Mouse (Mus musculus) cerebellum, adult 9-10 months (tissue): Measurements from ENCODE around the gene Gdpd4.

ENCODE experiments used
- DNase-seq: peaks from one replicate; pipeline ENCODE4 v3.0.0; 2022

Gdpd4 gene

DNA sequence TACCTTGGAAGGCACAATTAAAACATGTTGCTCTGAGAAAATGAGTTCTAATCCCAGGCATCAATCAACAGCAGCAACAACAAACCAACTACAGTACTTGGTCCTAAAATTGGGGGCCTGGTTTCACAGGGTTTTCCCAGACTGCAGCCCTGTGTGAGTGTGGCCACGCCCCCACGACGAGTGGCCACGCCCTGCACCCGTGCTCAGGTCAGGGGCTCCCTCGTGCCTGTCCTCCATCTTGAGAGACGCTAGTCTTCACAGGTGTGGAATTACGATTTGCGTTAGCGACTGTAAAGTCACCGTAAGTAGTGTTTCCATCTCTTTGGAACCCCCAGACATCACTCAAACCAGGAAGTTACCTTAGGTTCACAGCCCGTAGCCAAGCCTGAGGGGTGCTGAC is at the start of gene Gdpd4:
Gene Gdpd4 (plus strand): TSS at position 214 of the 400 bp plus-strand sequence.
- no peak for DNase-seq

DNA sequence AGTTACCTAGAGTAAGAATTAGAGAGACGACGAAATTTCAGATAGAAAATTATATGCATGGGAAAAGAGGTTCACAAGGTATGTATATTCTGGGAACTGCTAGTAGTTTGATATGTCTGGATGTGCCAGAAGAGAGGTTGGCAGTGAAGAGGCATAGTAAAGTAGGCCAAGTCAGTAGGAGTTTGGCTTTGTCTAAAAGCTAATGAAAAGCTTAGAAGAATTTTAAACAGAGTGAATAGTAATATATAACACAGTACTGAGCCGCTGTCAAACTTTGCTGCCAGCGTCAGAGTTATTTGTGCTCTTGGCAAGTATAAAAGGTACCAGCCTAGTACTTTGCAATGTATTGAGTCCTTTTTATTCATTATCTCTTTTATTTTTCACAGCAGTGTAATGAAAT is 47.4 kb upstream of the Gdpd4 start:
- peak; percentile 63 for DNase-seq

DNA sequence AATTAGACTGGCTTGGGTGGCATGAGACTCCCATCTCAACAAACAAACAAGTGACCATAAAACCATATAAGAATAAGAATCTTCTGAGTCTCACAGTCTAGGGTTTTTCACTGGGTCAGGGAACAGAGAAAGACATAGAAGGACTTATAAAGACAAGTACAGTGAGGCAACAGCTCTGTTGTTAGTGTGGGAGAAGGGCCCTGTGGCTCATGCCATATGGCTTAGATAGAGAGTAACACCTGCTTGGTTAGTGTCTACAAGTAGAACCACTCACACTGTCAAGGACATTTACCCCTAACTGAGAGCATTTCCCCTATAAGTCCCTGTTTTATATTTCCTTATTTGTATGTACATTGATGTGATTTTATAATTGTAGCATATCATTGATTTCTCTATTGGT is 46.4 kb upstream of the Gdpd4 start:
- peak; percentile 75 for DNase-seq

DNA sequence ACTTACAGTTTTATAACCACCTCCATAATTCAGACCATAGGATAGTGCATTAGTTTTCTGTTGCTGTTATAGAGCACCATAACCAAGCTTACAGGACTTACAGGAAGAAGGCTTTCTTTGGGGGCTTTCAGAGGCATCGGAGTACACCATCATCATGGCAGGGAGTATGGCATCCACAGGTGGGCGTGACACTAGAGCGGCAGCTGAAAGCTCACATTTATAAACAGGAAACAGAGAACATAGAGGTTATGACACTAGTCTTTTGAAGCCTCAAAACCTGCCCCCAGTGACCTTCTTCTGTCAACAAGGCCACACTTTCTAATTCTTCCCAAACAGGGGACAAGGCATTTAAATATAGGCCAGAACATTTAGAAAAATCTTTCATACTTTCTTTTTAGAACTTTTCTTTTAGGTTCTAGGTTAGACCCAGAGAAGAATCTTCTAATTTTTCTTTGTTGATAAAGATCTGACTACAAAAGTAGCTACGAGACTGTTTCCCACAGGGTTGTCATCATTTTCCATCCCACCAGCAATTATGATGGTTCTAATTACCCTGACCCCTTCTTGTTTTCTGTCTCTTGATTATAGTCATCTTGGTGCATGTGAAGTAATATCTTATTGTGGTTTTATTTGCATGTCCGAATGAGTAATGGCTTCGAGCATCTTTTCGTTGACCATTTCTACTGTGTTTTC is 41.8 kb upstream of the Gdpd4 start:
- no peak for DNase-seq

DNA sequence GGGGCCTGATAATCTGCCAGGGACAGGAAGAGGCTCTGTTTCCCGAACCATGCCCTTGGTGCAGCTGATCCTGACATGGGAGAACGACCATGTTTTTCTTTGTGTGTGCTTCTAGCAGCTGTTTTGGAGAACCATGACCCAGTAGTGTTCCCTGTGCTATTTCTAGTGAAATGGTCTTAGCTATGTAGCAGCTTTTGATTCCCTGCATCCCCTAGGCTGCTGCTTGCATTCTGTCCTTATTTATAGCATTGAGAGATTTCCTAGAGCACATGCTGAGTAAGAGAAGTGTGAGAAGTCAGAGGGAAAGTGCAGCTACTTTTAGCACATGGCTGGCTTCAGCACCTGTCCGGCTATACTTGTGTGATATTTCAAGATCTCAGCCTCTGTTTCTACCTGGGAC is 8.1 kb upstream of the Gdpd4 start:
- no peak for DNase-seq

DNA sequence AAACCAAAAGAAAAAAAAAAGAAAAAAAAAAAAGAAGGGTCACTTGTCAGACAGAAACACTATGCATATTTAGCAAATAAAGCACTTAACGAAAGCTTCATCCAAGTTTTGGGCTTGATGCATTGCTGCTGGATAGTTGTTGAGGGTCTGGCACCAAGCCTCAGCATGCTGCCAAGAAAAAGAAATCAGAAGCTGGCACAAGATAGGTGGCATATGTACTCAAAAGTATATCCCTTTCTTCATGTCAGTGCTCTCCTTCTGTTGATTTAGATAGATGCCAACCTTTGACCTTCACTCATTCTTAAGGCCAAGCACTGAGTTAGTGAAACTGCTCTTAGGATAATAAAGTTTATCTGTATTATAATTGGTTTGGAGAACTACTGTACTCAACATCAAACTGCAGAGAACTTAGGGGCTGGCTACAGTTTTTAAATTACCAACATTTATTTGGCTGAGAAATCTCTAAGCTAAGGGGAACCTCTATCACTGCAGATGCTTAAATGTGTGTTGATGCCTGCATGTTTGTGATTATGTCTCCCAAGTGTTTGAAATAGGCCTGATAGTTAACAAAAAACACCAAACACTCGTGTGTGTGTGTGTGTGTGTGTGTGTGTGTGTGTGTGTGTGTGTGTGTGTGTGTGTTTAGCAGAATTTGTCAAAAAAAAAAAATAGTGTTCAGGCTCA is 4.8 kb upstream of the Gdpd4 start:
- peak; percentile 57 for DNase-seq

DNA sequence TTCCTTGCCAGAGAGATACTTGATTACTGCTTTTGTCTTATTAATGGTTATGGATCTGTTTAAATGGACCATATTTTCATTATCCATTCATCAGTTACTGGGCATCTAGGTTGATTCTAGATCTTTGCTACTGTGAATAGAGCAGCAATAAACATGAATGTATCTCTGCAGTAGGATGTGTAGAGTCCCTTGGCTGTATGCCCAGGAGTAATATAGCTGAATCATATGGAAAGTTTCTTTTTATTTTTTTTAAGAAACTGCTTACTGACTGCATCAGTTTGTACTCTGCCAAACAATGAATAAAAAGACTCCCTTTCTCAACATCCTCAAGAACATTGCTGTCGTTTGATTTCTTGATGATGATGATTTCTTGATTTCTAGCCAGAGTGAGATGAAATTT is 6.1 kb downstream of the Gdpd4 start:
- no peak for DNase-seq

DNA sequence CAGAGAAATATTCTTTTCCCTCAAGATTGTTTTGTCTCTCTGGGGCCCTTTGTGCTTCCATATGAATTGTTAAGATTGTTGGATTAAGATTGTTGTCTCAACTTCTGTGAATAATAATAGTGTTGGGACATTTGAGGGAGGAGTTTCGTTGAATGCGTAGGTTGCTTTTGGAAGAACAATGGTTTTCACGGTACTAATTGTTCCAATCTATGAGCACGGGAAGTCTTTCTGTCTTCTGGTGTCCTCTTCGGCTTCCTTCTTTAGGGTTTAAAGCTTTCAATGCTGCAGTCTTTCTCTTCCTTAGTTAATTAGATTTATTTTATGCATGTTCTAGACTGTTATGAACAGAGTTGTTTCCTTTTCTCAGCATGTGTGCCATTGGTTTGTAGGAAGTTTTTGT is 7.2 kb downstream of the Gdpd4 start:
- no peak for DNase-seq

DNA sequence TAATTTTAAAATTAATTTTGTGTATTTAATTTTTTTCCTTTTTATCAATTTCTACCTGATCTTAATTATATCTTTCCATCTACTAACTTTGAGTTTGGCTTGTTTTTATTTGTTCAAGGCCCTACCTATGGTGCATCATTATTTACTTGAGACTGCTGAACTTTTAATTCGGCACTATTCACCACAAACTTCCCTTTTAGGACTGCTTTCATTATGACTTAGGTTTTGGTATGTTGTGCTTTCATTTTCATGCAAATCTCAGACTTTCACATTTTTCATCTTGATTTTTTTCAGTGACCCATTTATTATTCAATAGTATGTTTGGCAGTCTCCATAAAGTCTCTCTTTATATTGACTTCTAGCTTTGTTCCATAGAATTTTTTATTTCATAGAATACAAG is 24.7 kb downstream of the Gdpd4 start:
- no peak for DNase-seq

DNA sequence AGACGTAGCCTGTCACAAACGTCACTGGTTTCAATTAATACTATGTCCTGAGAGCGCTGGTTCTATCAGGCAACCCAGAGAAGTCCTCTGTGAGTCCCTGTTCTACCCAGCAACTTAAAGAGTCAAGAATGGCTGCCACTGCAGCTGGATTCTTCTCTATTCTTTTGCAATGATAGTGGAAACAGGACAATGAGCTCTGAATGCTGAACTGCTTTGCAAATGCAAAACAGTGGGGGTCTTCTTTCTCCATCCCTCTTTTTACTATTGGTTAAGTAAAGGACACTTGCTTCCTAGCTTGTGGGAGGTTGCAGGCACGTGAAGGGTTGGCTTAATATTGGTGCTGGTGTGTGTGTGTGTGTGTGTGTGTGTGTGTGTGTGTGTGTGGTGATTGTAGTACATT is 52.7 kb downstream of the Gdpd4 start:
- no peak for DNase-seq

DNA sequence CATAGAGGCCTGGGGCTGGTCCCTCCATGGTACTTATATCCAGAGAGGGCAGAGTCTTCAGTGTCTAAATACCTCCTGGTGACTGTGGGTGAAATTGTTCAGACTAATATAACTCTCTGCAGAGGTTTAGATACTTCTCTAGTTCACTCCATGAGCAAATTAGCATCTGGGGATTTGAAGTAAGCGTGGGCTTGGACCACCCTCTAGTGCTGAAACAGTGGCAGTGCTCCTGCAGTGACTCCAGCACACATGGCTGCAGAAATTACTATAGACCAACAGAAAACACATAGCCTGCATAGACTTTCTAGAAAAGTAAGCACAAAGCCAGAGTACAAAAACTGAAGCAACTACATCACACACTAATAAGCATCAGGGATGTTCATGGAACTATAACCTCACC is 57.7 kb downstream of the Gdpd4 start:
- DNase-seq = peak; percentile 46

DNA sequence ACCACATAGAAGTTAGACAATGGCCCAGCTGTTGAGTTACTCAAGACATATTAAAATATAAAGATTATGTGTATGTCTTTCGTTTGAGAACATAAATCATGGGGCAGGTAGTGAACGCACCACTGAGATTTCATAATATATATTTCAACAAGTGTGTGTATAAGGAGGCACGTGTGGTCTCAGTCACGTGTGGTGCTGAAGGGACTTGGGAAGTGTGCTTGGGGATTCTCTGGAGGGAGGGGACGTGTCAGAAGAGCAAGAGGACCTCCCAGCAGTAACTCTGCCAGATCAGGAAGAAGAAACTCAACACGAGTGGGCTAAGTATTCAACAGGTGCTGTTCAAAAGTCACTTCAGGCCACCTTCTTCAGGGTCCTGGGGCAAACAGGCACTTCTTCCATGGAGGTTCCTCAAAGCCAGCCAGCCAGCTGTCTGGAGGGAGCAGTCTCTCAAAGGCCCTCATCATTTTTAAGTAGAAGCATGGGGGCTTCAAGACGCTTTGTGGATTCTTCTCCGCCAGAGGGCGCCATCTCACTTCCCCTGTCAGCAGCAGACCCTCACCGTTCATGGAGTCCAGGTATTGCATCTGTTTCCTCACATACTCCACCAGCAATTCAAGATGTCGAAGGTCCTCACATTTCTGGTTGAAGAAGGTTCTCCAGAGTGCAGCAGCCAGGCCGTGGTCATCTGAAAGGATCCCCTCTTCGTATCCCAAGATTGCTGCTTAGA is 64.5 kb downstream of the Gdpd4 start:
- DNase-seq = no peak

DNA sequence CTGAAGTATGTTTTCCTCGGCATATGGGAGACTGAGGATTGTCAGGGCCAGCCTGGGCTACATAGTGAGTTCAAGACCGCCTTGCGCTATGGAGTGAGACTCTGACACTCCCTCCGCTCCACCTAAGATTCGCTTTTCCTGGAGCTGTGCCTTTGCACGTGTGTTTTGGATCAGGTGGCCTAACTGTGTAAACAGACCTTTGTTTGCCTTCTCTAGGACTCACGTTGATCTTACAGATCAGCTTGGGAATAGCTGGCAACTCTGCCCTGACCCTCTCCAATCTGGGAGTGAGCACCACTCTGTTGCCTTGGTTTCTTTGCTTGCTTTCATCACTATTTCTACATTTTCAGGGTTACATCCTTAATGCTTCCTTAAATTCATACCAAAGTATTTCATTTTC is 82.9 kb downstream of the Gdpd4 start:
- DNase-seq = no peak

DNA sequence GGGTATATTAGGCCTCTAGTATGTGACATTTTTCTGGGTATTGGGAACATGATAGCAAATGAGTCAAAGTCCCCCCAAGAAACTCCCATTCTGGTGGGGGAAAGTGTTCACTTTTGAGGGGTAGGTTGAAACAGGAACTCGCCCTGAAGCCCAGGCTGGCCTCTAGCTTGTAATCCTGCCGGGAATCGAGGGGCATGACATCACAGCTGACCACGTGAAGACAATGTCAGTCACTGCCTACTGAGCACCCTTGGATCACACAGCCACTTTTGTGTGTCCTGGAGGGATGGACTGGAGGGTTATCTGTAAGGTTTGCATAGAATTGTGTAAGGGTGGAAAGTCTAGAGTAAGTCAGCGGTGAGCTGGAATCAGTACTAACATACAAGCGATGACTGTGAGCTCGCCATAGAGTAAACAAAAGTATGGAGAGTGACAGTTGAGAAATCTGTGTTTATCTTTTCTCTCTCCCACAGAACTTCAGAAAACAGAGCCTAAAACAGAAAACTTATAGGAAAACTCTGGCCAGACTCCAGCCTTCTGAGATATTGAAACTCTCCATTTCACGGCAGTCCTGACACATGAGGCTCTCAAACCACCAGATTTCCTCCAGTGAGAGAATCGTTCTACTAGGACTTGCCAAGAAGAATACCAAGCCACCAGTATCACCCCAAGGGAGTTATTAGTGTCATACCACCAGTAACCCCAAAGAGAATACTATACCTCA is 128.5 kb downstream of the Gdpd4 start:
- no peak for DNase-seq

DNA sequence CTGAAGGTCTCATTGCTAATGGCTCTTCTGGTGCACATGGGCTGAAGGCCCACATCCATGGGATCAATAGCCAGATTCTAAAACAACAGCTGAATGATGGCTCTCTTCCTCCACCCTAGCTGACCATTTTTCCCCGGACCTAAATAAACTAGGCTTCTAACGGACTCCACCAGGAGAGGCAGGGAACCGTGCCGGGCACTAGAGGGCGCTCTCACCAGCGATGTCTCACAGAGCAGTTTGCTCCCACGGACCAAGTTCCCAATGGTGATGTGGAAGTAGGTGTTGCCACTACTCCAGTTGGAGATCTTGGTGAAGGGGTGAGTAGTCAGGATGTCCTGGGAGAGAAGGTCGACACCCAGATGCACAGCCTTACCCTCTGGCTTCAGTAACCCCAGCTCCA is 132.2 kb downstream of the Gdpd4 start:
- DNase-seq = peak; percentile 23

DNA sequence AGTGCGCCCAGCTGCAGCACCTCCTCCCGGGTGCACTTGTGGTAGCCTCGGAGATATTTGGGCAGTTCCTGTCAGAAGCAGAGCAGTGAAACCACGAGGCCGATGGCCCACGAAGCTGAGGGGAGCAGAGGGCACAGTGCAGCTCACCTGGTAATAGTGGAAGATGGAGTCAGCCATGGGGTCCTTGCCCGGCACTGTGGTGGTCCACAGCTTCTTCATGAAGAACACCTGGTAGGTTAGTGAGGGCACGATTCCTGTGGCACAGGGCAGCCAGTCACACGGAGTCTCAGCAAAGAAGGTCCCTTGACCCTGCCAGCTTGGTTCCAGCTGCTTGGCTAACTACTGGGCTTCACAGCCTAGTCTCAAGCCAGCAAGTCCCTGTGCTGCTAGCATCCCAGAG is 134.7 kb downstream of the Gdpd4 start:
- DNase-seq = no peak

DNA sequence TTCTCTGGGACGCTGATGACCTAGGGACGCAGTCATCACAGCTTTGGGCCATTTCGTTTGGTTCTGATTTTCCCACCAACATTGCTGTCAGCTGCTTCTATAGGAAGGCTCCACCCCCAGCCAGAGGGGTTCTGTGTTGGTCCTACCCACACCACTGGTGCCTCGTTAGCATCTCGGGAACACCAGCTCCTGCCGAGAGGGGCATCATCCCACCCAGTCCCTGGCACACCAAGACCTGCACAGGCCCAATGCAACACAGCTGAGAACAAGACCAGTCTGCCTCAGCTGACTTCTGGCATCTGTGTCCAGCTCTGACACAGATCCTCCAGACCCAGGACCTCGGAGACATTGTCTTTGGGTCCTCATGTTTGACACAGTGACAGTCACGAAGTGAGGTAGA is 135.2 kb downstream of the Gdpd4 start:
- no peak for DNase-seq

DNA sequence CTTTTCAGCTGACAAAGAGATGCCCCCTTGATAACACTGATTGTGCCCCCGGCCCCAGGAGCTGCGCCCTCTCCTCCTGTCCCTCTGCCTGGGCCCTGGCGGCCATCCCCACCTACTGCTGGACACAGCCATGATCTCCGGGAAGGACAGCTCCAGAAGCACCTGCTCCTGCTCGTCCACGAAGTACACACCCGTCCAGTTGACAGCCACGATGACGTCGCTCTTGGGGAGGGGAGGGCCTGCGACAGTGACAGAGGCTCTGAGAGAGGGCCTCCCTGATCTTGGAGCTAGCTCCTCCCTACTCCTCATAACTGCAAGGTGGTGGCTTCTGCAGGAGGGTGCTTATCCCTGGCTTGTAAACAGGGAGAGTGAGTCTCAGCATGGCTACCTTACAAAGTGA is 146.5 kb downstream of the Gdpd4 start:
- DNase-seq = no peak

DNA sequence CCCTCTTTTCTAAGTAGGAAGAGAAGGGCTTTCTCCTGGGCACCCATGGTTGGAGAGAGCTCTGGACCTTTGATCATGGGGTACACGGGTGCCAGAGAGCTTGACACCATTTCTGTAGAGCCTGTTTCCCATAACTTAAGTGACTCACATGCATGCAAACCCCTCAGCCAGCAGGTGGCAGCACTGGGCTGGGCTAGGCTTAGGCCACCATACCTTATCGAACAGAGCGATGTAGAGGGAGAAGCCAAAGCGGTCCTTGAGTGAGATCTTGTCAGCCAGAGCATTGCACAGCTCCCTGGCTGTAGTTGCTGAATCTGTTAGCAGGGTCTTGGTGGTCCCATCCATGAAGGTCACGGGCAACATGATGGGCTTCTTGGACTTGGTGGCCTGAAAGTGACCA is 151.9 kb downstream of the Gdpd4 start:
- peak; percentile 82 for DNase-seq

DNA sequence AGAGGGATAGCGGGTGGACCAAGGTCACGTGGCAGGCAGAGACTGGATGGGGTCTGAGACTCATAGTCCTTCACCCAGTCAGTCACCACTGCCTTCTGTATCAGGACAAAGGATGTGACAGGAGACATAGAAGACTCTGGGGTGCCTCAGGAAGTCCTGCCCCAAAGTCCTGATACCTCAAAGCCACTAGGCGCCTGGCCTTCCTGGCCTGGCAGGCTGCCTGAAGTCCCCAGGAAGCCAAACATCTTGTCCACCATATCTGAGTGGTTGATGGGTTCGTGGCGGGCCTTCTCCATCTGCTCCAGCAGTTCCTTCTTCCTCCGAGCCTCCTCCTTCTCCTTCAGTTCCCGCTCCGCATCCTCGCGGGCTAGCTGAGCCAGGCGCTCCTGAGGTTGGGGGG is 157.7 kb downstream of the Gdpd4 start:
- no peak for DNase-seq

DNA sequence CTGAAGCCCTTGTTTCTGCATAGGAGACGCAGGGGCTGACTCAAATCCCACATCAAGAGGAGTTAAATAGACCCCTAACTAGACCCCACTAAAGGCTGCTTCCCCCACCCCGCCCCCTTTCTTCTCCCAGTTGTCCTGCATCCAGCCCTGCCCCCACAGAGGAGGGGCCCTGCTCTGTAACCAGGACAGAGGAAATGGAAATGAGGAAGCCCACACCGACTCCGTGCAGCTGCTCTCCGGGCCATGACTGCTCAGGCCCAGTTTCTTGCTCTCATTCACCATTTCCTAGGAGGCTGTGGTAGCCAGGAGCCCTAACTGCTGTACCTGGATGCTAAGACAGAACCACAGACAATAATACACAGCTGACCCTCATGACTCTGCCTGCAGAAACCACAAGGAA is 162.6 kb downstream of the Gdpd4 start:
- DNase-seq = no peak

DNA sequence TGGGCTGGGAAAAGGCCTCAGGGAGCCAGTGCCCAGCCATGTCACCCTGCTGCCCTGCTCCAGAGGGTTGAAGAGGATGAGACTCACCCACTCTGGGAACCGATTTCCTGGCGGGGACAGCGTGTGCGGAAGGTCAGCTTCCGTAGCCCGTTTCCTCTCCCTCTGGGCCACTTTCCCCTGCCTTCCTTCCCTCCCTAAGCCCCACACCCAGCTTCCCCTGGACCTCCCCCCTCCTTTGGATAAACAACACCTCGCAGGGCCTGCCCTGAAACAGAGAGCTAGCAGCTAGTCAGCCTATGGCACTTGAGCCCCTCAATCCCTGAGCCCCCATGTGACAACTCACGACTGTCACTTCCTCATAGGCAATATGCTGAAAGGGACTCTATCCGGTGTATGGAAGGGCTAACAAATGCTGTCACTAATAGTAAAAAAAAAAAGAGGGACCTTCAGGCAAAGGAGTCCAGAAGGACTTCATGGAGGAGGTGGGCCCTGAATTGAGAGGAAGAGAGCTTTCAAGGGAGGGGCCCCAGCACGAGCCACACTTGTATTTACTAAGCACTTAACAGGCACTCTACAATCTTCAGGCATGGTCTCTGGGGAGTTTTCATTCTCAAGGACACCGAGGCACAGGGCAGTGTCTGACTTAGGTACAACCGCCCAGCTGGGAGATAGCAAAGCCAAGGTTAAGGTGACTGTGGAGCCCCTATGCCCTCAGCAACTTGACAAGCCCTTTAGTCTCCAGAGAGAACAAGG is 165.0 kb downstream of the Gdpd4 start:
- DNase-seq = no peak

DNA sequence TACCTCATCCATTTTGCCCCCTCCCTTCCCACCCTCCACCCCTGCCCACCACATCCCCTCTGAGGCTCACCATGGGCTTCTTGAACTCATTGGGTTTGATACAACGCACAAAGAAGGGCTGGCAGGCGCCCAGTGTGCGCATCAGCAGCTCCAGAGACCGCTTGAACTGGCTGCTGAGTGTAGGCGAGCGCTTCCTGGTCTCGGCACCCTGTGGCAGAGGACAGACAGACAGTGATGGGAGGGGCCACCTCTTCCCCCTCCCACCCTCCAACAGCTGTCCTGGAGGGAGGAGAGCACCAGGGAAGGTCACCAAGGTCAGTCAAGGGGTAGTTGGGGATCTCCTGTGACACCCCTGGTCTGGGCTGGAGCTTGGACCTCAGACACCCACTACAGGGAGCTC is 165.6 kb downstream of the Gdpd4 start:
- no peak for DNase-seq
